Mouse (Mus musculus) heart, embryonic 14.5 days (tissue): Measurements from ENCODE around the gene Il16. TPM values are rescaled to one million over a fixed set of nuclear protein-coding genes. Genes with fewer than 3 reads are reported as not detected.

ENCODE experiments used
- ATAC-seq: fragments of 200-750 bp; cut with Nextera tagmentation; 2 replicates; pipeline ENCODE4 v1.8.0; 2017; ENCODE audit warnings: low read depth, moderate TSS enrichment; ENCODE audit not compliant: insufficient number of reproducible peaks, insufficient read depth, low FRiP score
- H3K27ac ChIP-seq, 2 experiments: fragments of 200-500 bp in 1 of 2; fragments of 300-500 bp in 1 of 2; sonication (generic) in 1 of 2; replicated peaks in 1 of 2; 2 replicates each; pipeline ENCODE4 v1.5.1; 2012 to 2014; ENCODE audit warnings: low read depth in 2 of 2, low read length in 2 of 2, control low read depth in 1 of 2, mild to moderate bottlenecking in 1 of 2, mixed read lengths in 1 of 2; ENCODE audit not compliant: control insufficient read depth in 1 of 2, insufficient read depth in 1 of 2
- H3K27me3 ChIP-seq: fragments of 300-500 bp; sonication (generic); 2 replicates; pipeline ENCODE4 v1.6.1; 2014; ENCODE audit warnings: mild to moderate bottlenecking, low read length, control low read depth; ENCODE audit not compliant: control insufficient read depth, insufficient read depth
- H3K36me3 ChIP-seq: fragments of 300-500 bp; sonication (generic); 2 replicates; pipeline ENCODE4 v1.6.1; 2014; ENCODE audit warnings: mild to moderate bottlenecking, control low read depth, low read length, mixed read lengths; ENCODE audit not compliant: control insufficient read depth, insufficient read depth
- H3K4me1 ChIP-seq, 2 experiments: fragments of 200-500 bp in 1 of 2; fragments of 300-500 bp in 1 of 2; sonication (generic) in 1 of 2; 2 replicates each; pipeline ENCODE4 v1.6.1; 2012 to 2014; ENCODE audit warnings: low read length in 2 of 2, control low read depth in 1 of 2, mixed read lengths in 1 of 2; ENCODE audit not compliant: control insufficient read depth in 2 of 2, insufficient read depth in 2 of 2
- H3K4me2 ChIP-seq: fragments of 300-500 bp; sonication (generic); 2 replicates; pipeline ENCODE4 v1.6.1; 2014; ENCODE audit warnings: mild to moderate bottlenecking, low read length
- H3K4me3 ChIP-seq, 2 experiments: fragments of 200-500 bp in 1 of 2; fragments of 300-500 bp in 1 of 2; sonication (generic) in 1 of 2; 2 replicates each; pipeline ENCODE4 v1.5.1; 2012 to 2014; ENCODE audit warnings: low read length in 2 of 2, mild to moderate bottlenecking in 2 of 2, control low read depth in 1 of 2, low read depth in 1 of 2, moderate library complexity in 1 of 2; ENCODE audit not compliant: control insufficient read depth in 1 of 2, insufficient read depth in 1 of 2
- H3K9ac ChIP-seq: fragments of 300-500 bp; sonication (generic); 2 replicates; pipeline ENCODE4 v1.6.1; 2014; ENCODE audit warnings: mild to moderate bottlenecking, low read length
- H3K9me3 ChIP-seq: fragments of 300-500 bp; sonication (generic); 2 replicates; pipeline ENCODE4 v1.6.1; 2016; ENCODE audit warnings: low read length, control low read depth; ENCODE audit not compliant: control insufficient read depth
- WGBS: fragments of 180-500 bp; shearing (Covaris S2); extraction: QIAGEN DNeasy Blood & Tissue Kit; methylation state at CpG from one replicate; pipeline ENCODE4 v1.1.7; 2014; 5-methylcytosine and 5-hydroxymethylcytosine counted together
- polyA plus RNA-seq: library from polyadenylated mRNA; unstranded; fragments of >200 nt; fragmentation: Nextera tagmentation; extraction: Ambion mirVana; gene quantifications from 2 replicates; pipeline ENCODE4 v1.2.1, GENCODE M21; 2014

The Il16 gene
- polyA plus RNA-seq, 1 experiment from 2014 or later: 3.2 TPM

DNA sequence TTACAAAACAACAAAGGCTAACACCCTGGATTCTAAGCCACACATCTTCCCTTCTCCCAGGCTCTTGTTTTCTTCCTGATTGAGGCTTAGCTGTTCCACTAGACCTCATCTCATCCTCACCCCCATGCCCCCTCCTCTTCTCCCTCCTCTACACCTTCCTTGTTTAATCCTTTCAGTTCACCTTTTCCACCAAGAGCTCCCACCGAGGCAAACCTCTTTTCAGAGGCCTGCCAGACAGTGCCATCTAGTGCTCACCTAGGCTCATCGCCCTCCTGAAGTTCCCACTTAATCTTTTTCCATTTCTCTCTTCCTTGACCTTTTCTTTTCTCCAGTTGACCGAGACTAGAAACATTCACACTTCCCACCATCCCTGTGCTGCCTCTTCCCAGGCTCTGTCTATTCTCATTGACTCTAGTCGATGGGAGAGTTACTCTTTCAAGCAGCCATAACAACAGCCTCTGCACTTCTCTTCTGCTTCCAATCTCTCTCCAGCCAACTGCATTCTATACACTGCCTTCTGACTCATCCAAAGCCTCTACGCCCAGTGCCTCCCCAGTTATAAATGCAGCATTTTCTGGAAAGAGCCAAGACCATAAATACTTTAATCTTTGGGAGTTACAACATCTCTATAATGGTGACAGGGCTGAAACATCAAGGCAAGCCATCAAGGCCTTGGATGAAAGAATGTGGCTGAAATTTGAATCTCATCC is 69.8 kb downstream of the Il16 start:
- Histone ChIP-seq H3K4me2 (no peak overlapping the region), H3K4me3 (no peak overlapping the region), H3K36me3 (no peaks in the 10 kb centered on the region), H3K27me3 (no peaks in the 10 kb centered on the region), H3K4me1 (no peaks in the 10 kb centered on the region), H3K9me3 (peaks cover 8% of the 10 kb centered on the region; the same call in 1 of the 2 replicates), H3K9ac (no peak overlapping the region), H3K27ac (no peak overlapping the region)
- no peak for ATAC-seq
- WGBS: 27% methylated on average over 5 of the region's 5 CpGs

DNA sequence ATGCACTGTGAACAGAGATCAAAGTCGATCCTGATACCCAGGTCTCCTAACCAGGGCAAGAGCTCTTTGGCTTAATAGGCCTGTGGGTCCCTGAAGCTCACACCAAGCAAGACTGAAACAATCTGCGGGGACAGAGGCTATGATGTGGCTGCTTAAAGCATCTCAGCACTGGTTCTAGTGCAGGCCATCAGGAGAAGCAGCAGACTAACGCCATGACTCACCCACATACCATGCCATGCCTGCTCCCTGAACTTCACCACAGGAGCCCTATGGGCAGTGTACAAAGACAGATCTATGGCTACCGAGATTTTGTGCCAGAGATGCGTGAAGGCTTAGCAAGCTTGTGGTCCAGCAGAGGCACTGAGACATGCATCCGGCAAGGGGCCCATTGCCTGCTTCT is 74.0 kb downstream of the Il16 start:
- 84% methylated on average over 6 of the region's 6 CpGs for WGBS

DNA sequence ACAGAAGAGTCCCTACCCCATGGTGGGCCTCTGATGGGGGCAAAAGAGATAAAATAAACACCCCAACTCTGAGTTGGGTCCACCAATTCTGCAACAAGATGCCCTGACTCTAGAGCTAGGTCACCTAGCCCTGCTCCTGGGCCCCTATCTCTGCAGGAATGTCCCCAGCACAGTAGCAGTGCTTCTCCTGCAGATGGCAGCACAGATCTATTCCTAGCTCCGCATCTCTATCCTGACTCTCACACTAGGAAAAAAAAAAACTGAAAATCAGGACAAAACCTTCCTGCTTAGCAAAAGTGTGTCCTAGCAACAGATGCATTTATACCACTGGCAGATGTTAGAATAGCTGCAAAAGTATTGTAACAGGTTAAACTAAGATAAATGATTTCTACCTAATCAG is 76.8 kb downstream of the Il16 start:
- no peaks in the 10 kb centered on the region for H3K4me1 ChIP-seq
- no peaks in the 10 kb centered on the region for H3K36me3 ChIP-seq
- no peak for ATAC-seq
- 4% methylated on average over 1 of the region's 1 CpGs for WGBS
- no peak overlapping the region for H3K27ac ChIP-seq
- H3K4me3 ChIP-seq: no peak overlapping the region
- peaks cover 2% of the 10 kb centered on the region; the same call in 1 of the 2 replicates for H3K9me3 ChIP-seq
- H3K9ac ChIP-seq: no peak overlapping the region
- H3K4me2 ChIP-seq: no peak overlapping the region
- no peaks in the 10 kb centered on the region for H3K27me3 ChIP-seq

More for the DNA sequence above, 74.0 kb downstream of the Il16 start:
- H3K36me3 ChIP-seq: no peaks in the 10 kb centered on the region
- no peak for ATAC-seq
- H3K4me3 ChIP-seq: no peak overlapping the region
- H3K9me3 ChIP-seq: peaks cover 8% of the 10 kb centered on the region; the same call in 1 of the 2 replicates
- H3K27ac ChIP-seq: no peak overlapping the region
- H3K9ac ChIP-seq: no peak overlapping the region
- H3K4me1 ChIP-seq: no peaks in the 10 kb centered on the region
- H3K4me2 ChIP-seq: no peak overlapping the region
- H3K27me3 ChIP-seq: no peaks in the 10 kb centered on the region

DNA sequence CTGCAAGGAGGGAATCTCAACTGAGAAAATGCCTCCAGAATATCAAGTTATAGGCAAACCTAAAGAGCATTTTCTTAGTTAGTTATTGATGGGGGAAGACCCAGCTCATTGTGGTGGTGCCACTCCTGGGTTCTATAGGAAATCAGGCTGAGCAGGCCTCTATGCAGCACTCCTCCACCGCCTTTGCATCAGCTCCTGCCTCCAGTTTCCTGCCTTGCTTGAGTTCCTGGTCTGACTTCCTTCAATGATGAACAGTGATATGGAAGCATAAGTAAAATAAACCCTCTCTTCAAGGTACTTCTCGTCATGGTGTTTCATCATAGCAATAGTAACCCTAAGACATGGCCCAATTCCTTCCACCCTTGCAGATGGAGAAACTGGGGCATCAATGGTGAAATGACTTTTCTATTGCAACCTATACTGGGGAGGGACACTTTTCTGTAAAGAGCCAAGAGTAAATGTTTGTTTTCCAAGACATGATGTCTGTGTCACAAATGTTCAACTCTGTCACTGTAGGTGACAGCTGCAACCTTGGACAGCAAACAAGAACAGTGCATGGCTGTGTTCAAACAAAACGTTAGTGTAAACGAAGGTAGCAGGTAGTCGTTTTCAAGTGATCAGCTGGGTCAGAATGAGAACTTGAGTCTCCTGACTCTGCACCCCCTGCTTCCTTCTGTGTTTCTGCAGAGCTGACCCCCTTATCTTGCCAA is 77.4 kb downstream of the Il16 start:
- H3K36me3 ChIP-seq: no peaks in the 10 kb centered on the region
- H3K27ac ChIP-seq: no peak overlapping the region
- no peaks in the 10 kb centered on the region for H3K27me3 ChIP-seq
- WGBS: 82% methylated on average over 5 of the region's 5 CpGs
- no peaks in the 10 kb centered on the region for H3K9me3 ChIP-seq
- no peak for ATAC-seq
- H3K9ac ChIP-seq: no peak overlapping the region
- H3K4me1 ChIP-seq: no peaks in the 10 kb centered on the region
- no peak overlapping the region for H3K4me2 ChIP-seq
- no peak overlapping the region for H3K4me3 ChIP-seq

DNA sequence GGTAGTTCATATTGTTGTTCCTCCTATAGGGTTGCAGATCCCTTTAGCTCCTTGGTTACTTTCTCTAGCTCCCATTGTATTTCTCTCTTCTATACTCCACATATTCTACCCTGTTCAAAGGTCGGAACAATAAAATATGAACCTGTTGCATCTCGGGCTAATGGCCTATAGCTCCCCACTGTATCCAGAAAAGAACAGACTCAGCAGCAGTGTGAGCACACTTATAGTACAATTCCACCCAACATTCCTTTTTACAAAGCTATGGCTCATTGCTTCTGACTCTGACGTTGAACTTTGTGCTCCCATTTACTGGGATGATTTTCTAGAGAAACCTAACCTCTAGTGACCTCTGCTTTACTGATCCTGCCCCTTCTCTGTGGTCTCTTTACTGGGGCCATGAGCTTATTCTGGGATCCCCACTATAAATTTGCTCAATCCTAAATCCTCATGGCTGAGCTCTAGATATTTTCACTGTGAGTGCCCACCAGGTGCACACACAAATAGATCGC is 79.4 kb downstream of the Il16 start:
- WGBS: 83% methylated on average over 4 of the region's 4 CpGs
- Histone ChIP-seq H3K4me1 (no peaks in the 10 kb centered on the region), H3K27ac (no peak overlapping the region), H3K4me2 (no peak overlapping the region), H3K27me3 (no peaks in the 10 kb centered on the region), H3K4me3 (no peak overlapping the region), H3K9me3 (no peaks in the 10 kb centered on the region), H3K9ac (no peak overlapping the region), H3K36me3 (no peaks in the 10 kb centered on the region)
- no peak for ATAC-seq

DNA sequence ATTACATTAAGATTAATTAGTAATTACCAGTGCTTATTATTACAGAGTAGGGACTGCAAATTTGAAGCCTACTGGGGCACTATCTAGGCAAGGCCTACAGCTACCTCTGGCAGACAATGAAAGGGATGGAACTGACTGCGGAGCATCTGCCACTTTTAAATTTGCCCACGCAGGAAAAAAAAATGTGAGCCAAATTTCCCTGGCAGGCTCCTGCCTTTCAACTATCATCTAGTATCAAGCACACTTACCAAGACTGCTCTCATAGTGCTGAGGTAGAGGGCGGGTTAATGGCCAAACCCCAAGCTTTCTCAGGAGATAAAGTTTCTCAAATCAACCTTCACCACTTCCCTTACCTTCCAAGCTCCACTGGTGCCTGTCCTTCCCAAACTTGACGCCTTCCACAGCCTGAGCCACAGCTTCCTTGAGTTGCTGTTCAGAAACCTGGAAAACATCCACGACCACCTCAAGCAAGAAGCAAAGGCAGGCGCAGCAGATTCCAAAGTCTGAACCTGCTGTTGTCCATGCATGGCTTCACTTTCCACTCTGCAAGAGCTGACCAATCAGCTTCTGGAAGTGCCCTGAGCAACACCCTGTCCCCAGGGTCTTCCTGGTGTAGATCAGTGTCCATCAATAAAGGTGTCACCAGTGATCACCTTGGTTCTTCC is 82.7 kb downstream of the Il16 start:
- Histone ChIP-seq H3K9ac (no peak overlapping the region), H3K36me3 (no peaks in the 10 kb centered on the region), H3K9me3 (0 out of 2 replicates have a peak, but pooled peaks cover under 1% of the 10 kb centered on the region), H3K4me1 (no peaks in the 10 kb centered on the region), H3K27ac (no peak overlapping the region), H3K4me3 (no peak overlapping the region), H3K27me3 (no peaks in the 10 kb centered on the region), H3K4me2 (no peak overlapping the region)
- no peak for ATAC-seq
- WGBS: 82% methylated on average over 6 of the region's 6 CpGs

DNA sequence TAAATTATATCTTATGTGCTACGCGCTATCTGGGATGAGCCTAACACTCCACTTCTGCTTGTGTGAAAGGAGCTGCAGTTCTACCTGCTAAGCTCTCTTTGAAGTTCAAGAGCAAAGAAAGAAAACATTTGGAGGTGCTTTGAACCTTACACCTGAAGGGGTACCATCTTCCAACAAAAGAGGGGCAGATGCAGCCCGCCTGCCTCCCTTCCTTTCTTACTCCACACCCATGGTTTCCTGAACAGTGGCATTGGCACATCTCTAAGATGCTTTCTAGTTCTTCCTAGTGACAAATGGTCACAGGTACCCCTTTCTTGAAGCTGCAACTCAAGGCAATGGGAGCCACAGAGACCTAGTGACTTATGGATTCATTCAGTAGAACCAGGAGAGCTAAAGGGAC is 83.8 kb downstream of the Il16 start:
- Histone ChIP-seq H3K9ac (no peak overlapping the region), H3K9me3 (0 out of 2 replicates have a peak, but pooled peaks cover 2% of the 10 kb centered on the region), H3K4me2 (no peak overlapping the region), H3K4me3 (no peak overlapping the region), H3K36me3 (no peaks in the 10 kb centered on the region), H3K4me1 (no peaks in the 10 kb centered on the region), H3K27me3 (no peaks in the 10 kb centered on the region), H3K27ac (no peak overlapping the region)
- ATAC-seq: no peak
- 91% methylated on average over 3 of the region's 3 CpGs for WGBS
